Mouse (Mus musculus): Measurements from ENCODE around the gene Scfd2.

DNA sequence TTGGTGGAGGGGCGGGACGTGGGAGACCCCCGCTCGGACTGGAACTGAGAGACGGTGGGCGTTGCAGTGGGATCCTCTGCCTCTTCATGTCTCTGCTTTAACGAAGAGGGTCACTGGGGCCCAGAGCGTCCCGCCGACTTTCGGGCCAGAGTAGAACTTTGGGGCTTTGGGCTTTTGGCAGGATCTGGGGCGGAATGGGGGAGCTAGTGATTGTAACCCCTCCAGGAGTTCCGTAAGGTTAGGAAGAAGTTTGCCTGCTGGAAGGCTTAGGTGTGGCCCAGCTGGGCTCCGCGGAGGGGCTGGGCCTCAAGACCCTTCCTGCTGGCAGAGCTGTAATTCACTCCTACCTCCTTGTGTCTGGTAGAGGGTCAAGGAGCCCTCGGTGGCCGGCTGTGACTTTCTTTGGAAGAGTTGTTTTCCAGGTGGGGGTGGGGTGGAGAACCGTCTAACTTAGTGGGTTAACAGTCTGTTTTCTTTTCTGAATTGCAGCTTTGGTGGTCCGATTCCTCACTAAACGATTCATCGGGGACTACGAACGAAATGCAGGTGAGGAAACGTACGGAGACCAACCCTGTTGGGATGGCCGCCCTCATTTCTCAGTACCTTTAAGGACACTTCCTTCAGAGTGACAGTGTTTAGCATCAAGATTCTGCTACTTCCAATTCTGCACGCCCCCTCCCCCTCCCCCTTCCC, 335.8 kb downstream of the Scfd2 start:
- no peak for TF ChIP-seq CTCF (IDR thresholded peaks at IDR 0.05; ENCODE audit: insufficient read depth, low read length)
- no peak for TF ChIP-seq POLR2A (IDR thresholded peaks at IDR 0.05; ENCODE audit: borderline replicate concordance, extremely low read depth, low read depth, low read length)
